Mouse (Mus musculus) v-Abl transformed pro-B cells (cell line): ENCODE data around the gene Parg.

Source experiments
- in situ Hi-C, 2 experiments: fragments of 400-800 bp; cut with MboI; formaldehyde crosslinking; loops; one replicate each; pipeline ENCODE4 v1.15.1; 2025; ENCODE audit not compliant: unreplicated experiment in 2 of 2

The Parg gene

DNA sequence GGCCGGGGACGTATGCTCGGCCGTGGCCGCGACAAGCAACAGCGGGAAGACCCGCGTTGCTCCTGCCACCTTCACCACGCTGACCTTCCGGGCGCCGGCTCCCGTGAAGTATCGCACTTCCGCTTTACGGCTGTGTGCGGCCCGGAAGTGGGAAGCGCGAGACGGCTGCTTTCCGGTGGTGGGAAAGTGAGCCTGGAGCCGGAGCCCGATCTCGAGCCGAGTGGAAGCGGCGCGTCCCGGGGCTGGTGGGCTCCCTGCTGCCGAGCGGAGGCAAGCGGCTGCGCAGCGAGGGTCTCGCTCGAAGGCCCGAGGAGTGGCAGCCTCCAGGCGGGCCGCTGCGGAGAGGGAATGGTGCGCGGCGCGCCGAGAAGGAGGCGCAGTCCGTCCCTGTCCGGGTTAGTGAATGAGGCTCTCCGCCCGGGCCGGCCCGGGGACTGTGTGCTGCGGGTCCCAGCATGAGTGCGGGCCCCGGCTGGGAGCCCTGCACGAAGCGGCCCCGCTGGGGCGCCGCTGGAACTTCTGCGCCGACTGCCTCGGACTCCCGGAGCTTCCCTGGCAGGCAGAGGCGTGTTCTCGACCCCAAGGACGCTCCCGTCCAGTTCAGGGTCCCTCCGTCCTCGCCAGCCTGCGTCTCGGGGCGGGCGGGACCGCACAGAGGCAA, at the start of gene Parg, which contains the start of gene Timm23:
Parg (plus strand) TSS at position 159 of the 661 bp plus-strand sequence.
Timm23 (minus strand) TSS at position 108 of the 661 bp plus-strand sequence.
- in situ Hi-C loops: no loop called here

- in situ Hi-C loops: loop anchor here in 1 of 2 experiments (5.0 kb wide), 1 partner anchor 65 kb away; the partner anchor contains the start of genes Dph3 and Oxnad1
Measured at GRCm38 (mm10) chr14:32152243-32152965, 49.3 kb upstream of the Parg start.

DNA sequence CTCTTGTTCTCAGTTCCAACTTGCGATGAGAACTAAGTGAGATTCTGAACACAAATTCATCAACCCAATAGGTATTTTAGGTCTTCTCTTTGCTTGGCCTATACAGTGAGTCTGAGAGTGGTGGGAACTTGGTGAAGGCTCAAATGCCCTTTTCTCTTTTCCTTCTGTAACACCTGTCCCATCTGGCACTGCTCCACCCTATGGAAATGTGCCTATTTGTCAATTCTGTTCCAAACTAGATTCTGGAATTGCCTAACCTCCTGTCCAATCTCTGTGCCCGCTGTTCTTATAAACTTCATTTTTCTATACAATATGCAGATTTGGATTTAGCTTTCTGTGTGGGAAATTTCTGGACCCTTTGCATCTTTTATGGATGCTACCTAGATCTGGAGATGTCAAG, 48.6 kb upstream of the Parg start:
- in situ Hi-C loops: loop anchor here in 1 of 2 experiments (5.0 kb wide), 1 partner anchor 66 kb away; the partner anchor contains the start of genes Dph3 and Oxnad1

DNA sequence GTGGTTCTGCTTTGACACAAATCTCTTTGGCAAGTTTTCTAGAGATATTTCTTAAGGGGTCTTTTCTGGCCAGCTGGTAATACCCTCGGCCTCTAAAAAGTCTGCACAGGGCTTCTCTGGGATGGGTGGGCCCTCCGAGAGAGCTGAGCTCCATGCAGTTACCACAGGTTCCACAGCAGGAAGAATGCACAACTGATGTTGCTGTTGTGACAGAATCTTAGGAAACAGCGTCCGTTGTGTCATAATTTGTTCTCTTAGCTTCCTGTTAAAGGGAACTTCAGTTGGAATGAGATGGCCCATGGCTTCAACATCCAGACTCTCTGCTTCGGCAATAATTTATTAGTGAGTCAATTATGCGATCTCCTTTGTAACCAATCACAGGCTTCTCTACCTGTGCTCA, 47.0 kb upstream of the Parg start:
- in situ Hi-C loops: loop anchor here (5.0 kb wide), 1 partner anchor 67 kb away; the partner anchor contains the start of genes Dph3 (in 2 of the 2) and Oxnad1 (in 2 of the 2)

DNA sequence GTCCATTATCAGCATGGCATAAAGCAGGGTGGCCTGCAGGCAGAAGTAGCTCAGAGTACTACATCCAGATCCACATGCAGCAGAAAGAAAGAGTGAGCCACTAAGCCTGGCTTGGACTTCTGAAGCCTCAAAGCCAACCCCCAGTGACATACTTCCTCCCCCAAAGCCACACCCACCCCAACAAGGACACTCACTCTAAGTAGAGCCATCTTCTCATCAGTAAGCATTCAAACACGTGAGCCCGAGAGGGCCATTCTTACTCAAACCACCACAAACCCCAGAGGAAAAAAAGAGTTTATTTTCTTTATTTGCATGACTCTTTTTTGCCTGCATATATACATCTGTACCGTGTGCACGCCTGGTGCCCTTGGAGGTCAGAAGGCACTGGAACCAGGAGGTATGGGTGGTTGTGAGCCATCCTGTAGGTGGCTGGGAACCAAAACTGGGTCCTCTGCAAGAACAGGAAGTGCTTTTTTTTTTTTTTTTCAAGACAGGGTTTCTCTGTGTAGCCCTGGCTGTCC, 42.5 kb upstream of the Parg start:
- in situ Hi-C loops: loop anchor here in 1 of 2 experiments (5.0 kb wide), 1 partner anchor 72 kb away; the partner anchor contains the start of genes Dph3 and Oxnad1

- in situ Hi-C loops: loop anchor here (5.0 to 10.0 kb wide), 2 partner anchors 72 to 515 kb away; partner anchors contain the start of genes Btd (in 1 of the 2), Dph3 (in 1 of the 2), Gm49387 (in 1 of the 2) and Hacl1 (in 1 of the 2)
Measured at GRCm38 (mm10) chr14:32159690-32160246, 42.0 kb upstream of the Parg start, which contains the start of gene Ncoa4. Ncoa4 (plus strand) TSS chr14:32159865.

DNA sequence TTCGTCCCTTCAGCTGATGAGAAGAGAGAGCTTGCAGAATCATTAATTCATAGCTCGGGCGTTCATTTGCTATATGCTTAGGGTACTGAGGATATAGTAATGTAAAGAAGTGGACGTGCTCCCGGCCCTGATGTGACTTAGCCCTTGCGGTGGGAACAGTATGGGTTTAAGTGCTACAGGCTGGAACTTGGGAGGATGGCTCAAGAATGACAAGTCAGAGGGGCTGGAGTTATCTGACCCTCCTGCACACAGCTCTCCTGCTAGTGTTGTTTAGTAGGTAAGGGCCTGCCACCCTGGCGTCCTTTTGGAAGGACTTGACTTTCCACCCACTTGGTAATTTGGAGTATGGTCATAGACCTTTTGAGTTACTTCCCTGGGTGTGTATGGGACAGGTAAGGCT, 41.2 kb upstream of the Parg start:
- in situ Hi-C loops: loop anchor here in 1 of 2 experiments (10.0 kb wide), 1 partner anchor 516 kb away; the partner anchor contains the start of genes Btd, Gm49387 and Hacl1

DNA sequence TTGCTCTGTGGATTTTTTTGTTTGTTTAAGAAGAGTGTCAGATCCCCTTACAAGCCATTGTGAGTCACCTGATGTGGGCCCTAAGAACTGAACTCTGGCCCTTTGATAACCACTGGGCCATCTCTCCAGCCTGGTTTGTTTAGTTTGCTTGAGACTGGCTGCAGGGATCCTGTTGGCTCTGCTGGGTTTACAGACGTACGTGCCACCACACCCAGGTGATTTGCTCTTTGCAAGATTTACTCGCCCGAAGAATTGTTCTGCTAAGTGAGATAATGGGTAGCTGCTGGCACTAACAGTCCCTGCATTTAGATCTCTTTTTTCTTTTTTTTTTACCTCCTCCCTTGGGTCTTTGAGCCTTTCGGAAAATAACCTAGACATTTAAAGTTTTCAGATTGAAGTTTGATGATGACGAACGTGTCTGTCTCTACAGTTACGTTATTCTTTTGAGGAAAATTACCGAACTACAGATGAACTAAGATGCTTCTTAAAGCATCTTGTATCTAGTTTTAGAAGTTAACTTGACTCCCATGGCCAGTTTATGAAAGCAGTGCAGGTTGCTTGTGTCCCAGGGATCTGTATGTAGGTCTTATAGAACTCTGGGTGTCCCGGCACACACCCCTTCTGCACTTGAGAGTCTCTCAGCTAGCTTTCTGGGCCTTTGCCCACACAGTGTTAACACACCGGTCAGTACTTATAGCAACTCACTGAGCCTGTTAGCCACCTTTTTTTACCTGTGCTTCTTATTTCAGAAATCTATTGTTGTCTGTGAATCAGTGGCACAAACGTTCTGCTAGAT, 40.5 kb upstream of the Parg start:
- in situ Hi-C loops: loop anchor here in 1 of 2 experiments (10.0 kb wide), 1 partner anchor 516 kb away; the partner anchor contains the start of genes Btd, Gm49387 and Hacl1

DNA sequence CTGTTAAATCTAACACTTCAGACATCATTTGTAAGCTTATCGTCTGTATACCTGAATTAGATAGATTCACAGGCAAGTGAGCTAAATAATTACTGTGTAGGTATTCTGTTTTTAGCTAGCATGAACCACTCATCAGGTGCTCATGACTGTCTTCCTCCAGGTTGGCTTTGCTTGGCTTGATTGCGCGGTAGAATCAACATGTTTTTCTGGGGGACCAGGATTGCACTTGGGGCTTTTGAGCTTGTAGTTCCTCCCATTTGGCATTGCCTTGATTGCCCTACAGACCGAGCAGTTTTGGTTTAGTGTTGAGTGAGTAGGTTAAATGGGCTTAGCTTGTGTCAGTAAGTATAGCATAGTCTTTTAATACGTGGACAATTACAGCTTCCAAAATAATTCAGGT, 39.5 kb upstream of the Parg start:
- in situ Hi-C loops: loop anchor here in 1 of 2 experiments (10.0 kb wide), 1 partner anchor 517 kb away; the partner anchor contains the start of genes Btd, Gm49387 and Hacl1

- in situ Hi-C loops: loop anchor here in 1 of 2 experiments (10.0 kb wide), 1 partner anchor 519 kb away; the partner anchor contains the start of genes Btd, Gm49387 and Hacl1
Measured at GRCm38 (mm10) chr14:32163203-32163888, 38.4 kb upstream of the Parg start.

GRCm38 (mm10) chr14:32164173-32165051, 37.3 kb upstream of the Parg start:
- in situ Hi-C loops: loop anchor here in 1 of 2 experiments (10.0 kb wide), 1 partner anchor 520 kb away; the partner anchor contains the start of genes Btd, Gm49387 and Hacl1

GRCm38 (mm10) chr14:32165278-32166061, 36.3 kb upstream of the Parg start:
- in situ Hi-C loops: loop anchor here in 1 of 2 experiments (10.0 kb wide), 1 partner anchor 521 kb away; the partner anchor contains the start of genes Btd, Gm49387 and Hacl1

DNA sequence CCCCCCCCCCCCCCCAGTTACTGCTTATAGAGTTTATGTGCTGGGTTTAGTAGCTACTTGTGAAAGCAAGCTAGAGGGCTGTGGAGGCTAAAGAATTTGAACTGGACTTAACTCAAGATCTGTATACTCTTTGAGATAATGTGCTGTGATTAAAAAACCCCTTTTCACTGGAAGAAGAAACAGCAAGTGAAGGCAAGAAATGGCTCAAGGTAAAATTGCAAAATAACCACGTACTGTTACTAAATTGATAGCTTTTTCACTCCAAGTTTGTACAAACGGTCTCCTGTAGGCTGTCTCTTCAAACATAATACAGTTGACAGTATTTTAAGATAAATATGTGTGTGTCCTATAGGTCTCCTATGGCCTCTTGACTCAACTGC, 35.7 kb upstream of the Parg start:
- in situ Hi-C loops: loop anchor here in 1 of 2 experiments (10.0 kb wide), 1 partner anchor 521 kb away; the partner anchor contains the start of genes Btd, Gm49387 and Hacl1

DNA sequence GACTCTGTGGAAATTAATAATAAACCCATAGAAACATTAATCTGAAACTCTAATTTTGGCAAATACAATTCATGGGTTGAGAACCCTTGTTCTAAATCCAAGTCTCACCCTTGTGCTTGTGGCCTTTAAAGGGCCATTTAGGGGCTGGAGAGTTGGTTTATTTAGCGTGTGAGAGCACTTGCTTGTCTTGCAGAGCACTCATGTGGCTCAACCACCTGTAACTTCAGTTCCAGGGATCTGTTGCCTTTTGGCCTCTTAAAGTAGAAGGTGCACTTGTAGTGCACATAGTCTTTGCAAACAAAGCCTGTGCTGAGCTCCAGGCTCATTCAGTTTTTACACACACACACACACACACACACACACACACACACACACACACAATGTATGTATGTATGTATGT, 34.9 kb upstream of the Parg start:
- in situ Hi-C loops: loop anchor here in 1 of 2 experiments (10.0 kb wide), 1 partner anchor 522 kb away; the partner anchor contains the start of genes Btd, Gm49387 and Hacl1

DNA sequence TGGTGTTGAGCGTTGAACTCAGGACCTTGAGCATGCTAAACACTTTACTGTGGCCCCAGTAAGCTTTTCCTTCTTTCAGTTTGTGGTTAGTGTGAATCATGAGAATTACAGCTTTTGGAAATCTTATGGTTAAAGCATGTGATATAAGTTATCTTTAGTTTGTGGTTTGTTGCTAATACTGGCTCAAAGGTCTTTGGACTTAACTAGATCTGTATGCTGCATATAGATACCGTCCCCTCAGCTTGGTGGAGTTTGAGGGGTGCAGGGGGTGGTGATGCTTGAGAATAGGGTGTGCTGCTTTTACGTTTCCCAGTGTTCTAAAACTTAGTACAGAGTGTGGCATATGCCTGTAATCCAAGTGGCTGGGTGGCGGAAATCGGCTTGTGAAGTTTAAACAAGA, 34.4 kb upstream of the Parg start:
- in situ Hi-C loops: loop anchor here in 1 of 2 experiments (10.0 kb wide), 1 partner anchor 523 kb away; the partner anchor contains the start of genes Btd, Gm49387 and Hacl1

GRCm38 (mm10) chr14:32168653-32169231, 33.0 kb upstream of the Parg start:
- in situ Hi-C loops: loop anchor here in 1 of 2 experiments (10.0 kb wide), 1 partner anchor 524 kb away; the partner anchor contains the start of genes Btd, Gm49387 and Hacl1
